Mouse (Mus musculus) left cerebral cortex, adult 18-20 months (tissue): ENCODE data around the gene Gm45521. TPM values are rescaled to one million over a fixed set of nuclear protein-coding genes. Genes with fewer than 3 reads are reported as not detected.

Experiments
- DNase-seq, 2 experiments: peaks; one replicate each; pipeline ENCODE4 v3.0.0; 2021 to 2022; ENCODE audit warnings: low spot score in 2 of 2, mixed read lengths in 1 of 2
- total RNA-seq, 2 experiments: library from RNA; stranded (reverse); gene quantifications; 2 replicates each; pipeline ENCODE4 v1.2.3; 2021

Gm45521 gene
- total RNA-seq, 2 experiments from 2014 or later: not detected

DNA sequence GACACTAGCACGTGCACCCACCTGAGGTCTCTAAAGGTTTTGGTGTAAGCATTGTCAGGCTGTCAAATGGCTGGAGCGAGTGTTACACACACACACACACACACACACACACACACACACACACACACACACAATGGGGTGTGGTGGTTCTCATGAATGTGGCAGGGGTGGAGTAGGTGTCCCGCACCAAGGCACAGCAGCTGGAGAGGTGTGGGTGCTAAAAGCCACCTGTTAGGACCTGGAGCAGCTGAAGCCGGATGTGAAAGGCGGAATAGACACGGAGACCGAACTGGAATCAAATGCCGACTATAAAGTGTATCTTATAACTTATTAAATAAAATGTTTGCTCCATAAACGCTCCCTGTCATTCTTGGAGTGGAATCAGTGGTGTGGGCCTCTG is 5.9 kb upstream of the Gm45521 start:
- DNase-seq: no peak

GRCm38 (mm10) chr14:7952610-7953254 is 4.4 kb upstream of the Gm45521 start:
- no peak for DNase-seq

- DNase-seq: no peak
Measured at GRCm38 (mm10) chr14:7954071-7954471, 3.0 kb upstream of the Gm45521 start.

DNA sequence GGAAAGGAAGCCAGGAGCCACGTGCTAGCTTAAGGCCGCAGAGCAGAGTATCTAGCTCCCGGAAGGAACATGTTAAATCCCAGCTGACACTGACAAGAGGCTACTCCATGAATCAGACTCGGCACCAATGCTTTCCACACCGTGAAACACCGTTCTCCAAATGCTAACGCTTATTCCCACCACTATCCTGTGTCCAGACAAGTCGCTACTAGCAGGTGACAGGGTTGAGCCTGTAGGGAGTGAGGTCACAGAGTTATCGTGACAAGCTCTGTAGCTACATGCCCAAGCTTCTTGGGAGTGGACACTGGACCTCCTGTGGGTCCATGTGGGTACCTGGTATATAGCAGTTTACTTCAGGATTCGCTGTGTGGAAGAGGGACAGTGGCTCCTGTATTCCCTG is 661 bp upstream of the Gm45521 start:
- no peak for DNase-seq

DNA sequence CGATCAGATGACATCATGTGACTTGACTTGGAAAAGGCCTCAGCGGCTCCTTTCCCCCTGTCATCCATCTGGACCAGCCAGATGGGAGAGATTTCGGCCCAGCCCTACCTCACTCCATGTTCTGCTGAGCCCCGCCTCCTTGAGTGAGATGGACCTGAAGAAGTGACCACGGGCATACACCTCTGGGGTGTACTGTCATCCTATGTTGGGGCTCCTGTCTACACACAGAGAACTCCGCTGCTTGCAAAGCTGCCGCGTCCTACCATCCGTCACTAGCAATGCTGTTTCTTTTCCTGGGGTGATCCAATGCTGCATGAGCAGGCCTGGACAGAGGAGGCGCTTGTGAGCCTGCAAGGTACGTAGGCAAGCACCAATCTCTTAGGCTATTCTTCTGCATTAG is 3.5 kb downstream of the Gm45521 start:
- DNase-seq: peak; percentile 51 to 53

DNA sequence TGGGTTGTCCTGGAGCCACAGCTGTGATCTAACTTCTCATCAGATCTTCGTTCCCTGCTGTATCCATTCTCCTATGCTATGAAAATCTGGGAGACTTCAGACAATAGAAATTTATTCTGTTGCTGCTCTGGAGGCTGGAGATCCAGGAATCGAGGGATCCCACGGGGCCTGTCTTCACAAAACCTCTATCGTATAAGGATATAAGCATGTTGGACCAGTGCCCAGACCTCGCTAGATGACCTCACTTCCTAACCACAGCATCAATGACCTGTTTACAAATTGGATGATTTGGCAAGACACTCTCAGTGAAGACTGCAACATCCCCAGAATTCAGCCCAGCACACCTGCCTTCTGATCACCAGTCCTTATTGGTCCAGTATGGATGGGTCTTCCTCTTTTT is 4.6 kb downstream of the Gm45521 start:
- DNase-seq: no peak

DNA sequence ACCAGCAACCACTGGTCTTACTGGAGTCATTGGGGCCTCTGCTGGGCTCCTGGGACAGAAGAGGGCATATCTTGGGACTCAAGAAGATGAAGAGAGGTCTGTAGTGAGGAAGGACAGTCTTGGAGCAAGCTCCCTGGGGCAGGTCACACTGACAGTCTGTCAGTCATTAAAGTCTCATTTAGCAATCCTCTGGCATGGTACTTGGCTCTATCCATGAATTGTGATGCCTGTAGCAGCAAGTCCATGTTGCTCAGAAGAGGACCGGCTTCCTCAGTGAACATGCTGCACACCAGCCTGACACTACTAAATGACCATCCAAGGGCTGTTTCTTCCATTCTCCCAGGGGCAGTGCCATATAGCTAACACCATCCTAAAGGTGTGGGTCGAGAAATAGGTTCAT is 5.5 kb downstream of the Gm45521 start:
- DNase-seq: no peak

DNA sequence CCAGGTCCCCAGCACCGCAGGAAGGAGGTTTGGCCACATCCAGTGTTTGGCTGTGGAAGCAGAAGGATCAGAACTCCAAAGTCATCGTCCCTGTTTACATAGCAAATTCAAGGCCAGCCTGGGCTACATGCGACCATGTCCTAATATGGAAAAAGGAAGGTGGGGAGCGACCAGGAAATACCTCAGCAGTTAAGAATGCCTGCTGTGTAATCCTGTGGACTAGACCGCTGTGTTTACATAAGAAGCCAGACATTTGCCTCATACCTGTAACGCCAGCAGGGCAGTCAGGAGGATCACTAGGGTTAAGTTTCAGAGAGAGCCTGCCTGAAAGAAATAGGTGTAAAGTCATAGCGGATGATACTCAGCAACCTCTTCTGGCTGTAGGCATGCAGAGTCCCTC is 6.1 kb downstream of the Gm45521 start:
- no peak for DNase-seq

GRCm38 (mm10) chr14:7964219-7964889 is 7.3 kb downstream of the Gm45521 start:
- peak; percentile 72 to 83 for DNase-seq

- DNase-seq: no peak
Measured at GRCm38 (mm10) chr14:7971889-7972493, 14.9 kb downstream of the Gm45521 start.

GRCm38 (mm10) chr14:7974643-7975042 is 17.6 kb downstream of the Gm45521 start:
- DNase-seq: no peak

DNA sequence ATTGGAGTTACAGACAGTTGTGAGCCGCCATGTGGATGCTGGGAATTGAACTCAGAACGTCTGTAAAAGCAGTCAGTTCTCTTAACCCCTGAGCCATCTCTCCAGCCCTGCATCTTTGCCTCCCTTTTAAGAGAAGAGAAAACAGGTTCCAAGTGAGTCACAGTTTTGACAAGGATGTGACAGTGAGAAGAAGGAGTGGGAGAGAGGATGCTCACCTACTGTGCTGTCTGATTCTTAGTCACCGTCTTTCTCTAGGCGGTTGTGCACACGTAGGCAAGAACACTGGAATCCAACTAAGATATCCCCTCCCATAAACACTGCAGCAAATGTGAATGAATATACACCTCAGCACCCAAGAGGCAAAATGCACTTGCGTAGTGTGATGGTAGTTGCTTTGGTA is 18.1 kb downstream of the Gm45521 start:
- DNase-seq: no peak

- no peak for DNase-seq
Measured at GRCm38 (mm10) chr14:7977471-7977870, 20.4 kb downstream of the Gm45521 start.

GRCm38 (mm10) chr14:7978183-7978582 is 21.1 kb downstream of the Gm45521 start:
- no peak for DNase-seq

DNA sequence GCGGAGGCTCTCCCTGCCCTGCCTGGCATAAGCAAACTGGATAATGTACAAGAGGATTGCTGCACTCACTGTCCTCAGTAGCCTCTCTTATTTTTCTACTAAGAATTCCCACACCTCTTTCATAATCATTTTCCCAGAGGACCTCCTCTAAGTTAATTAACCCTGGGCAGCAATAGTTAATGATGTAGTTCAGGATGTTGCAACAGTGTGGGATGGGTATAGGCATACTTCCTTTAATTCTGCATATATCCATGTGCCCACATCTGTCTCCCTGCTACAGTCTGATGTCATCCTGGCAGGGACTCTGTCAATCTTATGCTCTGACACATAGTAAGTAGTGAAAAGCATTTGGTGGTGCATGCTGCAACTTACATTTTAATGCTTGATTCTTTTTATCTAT is 24.1 kb downstream of the Gm45521 start:
- no peak for DNase-seq

GRCm38 (mm10) chr14:7986913-7987312 is 29.8 kb downstream of the Gm45521 start:
- no peak for DNase-seq

DNA sequence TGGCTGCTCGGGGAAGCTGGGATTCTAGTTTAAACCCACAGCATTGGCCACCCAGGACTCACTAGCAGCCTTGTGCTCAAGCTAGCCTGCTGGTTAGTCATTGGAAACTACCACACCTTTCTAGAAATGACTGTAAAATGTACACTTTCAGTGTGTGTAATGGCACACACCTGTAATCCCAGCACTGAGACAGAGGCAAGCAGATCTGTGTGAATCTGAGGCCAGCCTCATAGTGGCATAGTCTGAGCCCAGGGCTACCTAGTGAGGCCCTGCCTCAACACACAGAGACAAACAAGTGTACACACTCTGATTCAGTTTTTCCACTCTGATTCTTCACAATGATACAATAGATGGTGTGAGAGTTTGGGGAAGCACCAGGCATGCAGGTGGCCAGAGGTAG is 32.3 kb downstream of the Gm45521 start:
- DNase-seq: no peak

DNA sequence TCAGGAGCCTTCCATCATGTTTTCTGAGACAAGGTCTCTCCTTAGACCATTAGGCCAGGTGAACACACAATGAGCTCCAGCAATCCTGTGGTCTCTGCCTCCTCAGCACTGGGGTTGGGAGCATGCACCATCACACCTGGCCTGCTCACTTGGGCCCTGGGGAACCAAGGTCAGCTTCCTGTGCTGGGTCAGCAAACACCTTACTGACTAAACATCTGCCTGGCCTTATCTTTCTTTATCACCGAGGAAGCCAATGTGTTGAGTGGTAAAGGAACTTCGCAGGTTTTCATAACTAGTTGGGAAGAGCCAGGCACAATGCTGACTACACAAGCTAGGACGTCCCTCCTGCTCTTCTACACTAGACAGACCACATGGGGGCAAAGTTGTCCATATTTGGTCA is 32.9 kb downstream of the Gm45521 start:
- DNase-seq: no peak

DNA sequence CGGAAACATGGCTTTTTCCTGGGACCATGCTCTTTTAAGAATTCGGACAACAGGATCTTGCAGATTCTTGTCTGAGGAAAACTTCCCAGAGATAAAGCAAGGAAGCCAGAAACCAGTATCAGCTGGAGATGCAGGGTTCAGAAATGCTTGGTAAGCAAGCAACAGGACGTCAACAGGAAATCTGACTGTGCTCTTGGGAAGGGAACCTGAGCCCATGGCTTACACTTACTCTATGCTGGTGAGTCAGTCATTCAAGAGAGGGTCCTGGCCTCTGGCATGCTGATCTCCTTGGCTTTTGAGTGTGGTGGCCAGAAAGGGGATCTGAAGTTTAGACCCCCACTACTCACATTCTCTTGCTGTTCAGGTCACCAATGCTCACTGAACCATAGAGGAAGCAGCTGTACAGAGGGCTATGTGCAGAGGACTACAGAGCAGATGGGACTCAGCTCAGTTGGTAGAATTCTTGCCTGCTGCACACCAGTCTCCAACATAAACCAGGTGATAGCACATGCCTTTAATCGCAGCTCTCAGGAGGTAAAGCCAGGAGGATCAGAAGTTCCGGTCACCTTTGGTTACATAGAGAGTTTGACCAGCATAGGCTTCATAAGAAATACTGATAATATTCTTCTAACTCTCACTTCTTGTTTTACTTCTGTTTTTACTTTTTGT is 34.2 kb downstream of the Gm45521 start:
- no peak for DNase-seq

DNA sequence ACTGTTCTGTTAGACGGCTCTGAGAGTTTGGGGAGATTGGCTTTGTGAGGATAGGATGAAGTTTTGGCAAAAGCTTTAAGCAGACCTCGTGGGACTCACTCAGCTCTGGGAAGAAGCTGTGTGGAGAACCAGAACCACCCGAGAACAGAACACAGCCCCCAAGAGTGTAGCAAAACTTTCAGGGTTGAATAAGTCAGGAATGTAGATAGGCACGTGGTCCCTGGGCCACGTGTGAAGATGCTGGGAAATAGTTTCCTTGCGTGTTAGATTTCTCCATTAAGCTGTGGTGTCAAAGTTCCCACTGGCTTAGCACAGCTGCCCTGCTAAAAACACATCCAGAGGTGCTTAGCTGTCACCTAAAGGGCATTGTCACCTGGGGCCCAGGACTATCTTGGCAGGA is 35.1 kb downstream of the Gm45521 start:
- no peak for DNase-seq

DNA sequence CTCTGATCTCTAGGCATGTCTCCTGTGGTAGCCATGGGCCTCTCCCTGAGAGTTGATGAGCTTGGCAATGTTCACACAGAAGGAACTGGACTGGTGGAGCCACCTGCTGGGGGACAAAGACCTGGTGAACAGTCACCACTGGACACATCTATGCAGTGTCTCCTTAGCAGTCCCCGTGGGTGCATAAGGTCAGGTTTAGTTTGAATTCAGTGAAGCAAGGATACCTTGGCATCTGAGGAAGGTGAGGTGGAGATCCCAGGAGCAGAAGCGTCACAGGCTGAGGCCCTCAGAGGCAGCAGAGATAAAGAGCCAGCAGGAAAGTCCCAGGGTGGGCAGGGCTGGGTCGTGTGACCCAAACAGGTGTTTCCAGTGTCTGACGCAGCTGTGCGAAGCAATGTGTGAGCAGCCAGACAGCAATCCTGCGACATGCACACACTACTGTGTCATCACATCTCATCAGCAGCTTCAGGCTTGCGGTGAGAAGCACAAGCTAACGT is 37.2 kb downstream of the Gm45521 start, which contains the start of gene Dnase1l3:
Dnase1l3 (minus strand) TSS at position 303 of the 497 bp plus-strand sequence.
- peak; percentile 23 to 36 for DNase-seq

GRCm38 (mm10) chr14:7997255-7997696 is 40.2 kb downstream of the Gm45521 start:
- peak; percentile 94 to 97 for DNase-seq
